Mouse (Mus musculus): ENCODE measurements at regions not wholly inside any gene's neighbourhood (a gene's known extent, or its start where the extent isn't known, plus 50 kb on each side); places are given as distances from the start of the nearest gene placed in this dataset.

DNA sequence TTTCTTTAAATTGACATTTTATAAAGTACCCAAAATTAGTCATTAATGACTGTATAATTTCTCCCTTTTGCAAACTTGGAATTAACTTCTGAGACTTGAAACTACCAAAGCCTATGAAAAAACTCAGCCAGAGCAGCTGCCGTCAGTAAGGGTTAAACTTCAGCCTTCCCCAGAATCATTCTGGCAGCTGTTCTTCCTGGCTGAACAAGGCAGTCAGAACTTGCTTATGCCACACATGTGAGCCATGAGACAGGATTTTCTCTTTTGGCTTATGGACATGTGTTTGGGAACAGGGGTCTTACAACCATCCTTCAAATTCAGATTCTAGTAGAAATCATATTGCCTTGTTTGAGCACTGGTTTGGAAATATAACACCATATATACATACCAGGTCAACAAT lies 422.4 kb upstream of the Fat1 start:
- peak; percentile 11 for DNase-seq

DNA sequence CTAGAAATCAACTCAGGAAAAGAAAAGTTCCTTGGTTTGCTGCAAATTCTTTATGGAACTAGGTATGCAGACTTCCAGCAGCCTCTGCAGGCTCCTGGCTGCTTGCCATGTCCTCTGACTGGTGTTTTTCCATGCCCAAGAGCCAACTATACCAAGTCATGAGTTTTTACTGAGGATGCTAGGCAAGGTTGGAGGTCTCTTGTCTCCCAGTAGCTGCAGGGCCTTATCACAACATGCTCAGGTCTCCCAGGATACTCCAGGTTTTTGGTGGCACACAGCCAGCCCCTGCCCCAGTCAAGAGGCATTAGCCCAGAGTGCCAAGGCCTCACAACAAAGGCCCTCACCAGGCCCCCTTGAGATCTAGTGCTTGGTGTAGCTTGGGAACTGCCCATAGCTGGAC lies 409.3 kb upstream of the Fat1 start:
- DNase-seq: no peak

DNA sequence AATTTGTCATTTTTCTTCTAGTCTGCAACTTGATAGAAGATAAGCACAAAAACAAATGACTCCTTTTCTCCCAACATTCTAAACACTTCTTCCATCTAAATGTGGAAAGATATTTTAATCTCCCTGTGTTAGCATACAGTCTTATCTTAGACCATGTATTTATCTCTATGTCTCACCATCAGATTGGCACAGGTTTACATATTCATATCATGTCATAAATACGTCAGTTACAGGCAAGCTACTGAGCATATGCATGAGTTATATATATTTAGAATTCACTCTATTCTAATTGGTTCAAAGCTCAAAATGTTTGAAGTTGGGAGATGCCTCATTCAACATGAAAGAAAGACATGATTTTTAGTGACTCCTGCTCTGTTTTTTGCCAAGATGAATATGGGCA lies 405.6 kb upstream of the Fat1 start:
- no peak for DNase-seq

GRCm38 (mm10) chr8:44548885-44549284 lies 386.4 kb upstream of the Fat1 start:
- DNase-seq: no peak

DNA sequence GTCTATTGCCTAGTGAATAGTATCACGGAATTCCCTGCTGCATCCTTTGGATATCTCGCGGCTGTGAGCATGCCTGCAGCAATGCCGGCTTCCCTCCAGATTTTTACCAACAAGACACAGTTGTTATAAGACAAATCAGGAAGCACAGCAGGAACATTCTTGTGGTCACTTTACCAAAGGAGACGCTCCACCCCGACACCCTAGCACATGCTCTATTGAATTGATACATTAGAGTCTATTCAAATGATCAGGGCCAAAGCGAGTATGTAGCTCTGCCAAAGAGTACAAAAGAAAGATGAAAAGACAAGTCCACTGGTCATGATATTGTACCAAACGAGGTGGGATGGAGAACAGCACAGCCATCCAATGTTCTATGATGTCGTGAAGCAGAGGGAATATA lies 376.1 kb upstream of the Fat1 start:
- DNase-seq: no peak

- peak; percentile 11 for DNase-seq
Measured at GRCm38 (mm10) chr8:44576314-44576858, 358.9 kb upstream of the Fat1 start.

DNA sequence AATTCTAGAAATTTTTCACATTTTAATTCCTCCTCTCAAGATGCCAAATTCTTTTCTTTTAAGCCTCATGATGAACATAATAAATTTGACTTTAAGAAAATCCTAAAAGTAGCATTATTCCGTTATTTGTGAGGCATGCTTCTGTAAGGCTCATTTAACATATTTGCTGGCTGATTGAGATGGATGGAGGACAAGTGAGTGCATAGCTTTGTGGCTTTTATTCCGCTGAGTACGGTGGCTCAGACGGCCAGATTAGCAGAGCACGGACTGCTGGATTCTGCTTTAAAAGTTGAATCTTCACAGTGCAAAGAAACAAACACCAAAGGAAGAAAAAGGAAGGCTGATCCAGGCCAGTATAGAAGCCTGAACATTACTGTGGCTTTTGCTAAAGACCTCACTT lies 358.3 kb upstream of the Fat1 start:
- DNase-seq: peak; percentile 8

Data from embryo, embryonic 11 days (tissue).